Mouse (Mus musculus): ENCODE measurements around the gene Ankfn1.

The Ankfn1 gene

GRCm38 (mm10) chr11:89676922-89677321 lies 100.5 kb downstream of the Ankfn1 start:
- no peak for DNase-seq (ENCODE audit: low read depth, low spot score)

GRCm38 (mm10) chr11:89673916-89674507 lies 103.4 kb downstream of the Ankfn1 start:
- DNase-seq (ENCODE audit: low read depth, low spot score): no peak

GRCm38 (mm10) chr11:89672510-89673085 lies 104.9 kb downstream of the Ankfn1 start:
- no peak for DNase-seq (ENCODE audit: low read depth, low spot score)

GRCm38 (mm10) chr11:89665170-89665880 lies 112.1 kb downstream of the Ankfn1 start:
- DNase-seq (ENCODE audit: low read depth, low spot score): no peak

GRCm38 (mm10) chr11:89659048-89659447 lies 118.4 kb downstream of the Ankfn1 start:
- no peak for DNase-seq (ENCODE audit: low read depth, low spot score)

GRCm38 (mm10) chr11:89656556-89656955 lies 120.9 kb downstream of the Ankfn1 start:
- no peak for DNase-seq (ENCODE audit: low read depth, low spot score)

GRCm38 (mm10) chr11:89635740-89636139 lies 141.7 kb downstream of the Ankfn1 start:
- DNase-seq (ENCODE audit: low read depth, low spot score): no peak

GRCm38 (mm10) chr11:89631315-89631714 lies 146.1 kb downstream of the Ankfn1 start:
- peak; percentile 4 for DNase-seq (ENCODE audit: low read depth, low spot score)

GRCm38 (mm10) chr11:89628562-89628961 lies 148.9 kb downstream of the Ankfn1 start:
- DNase-seq (ENCODE audit: low read depth, low spot score): no peak

GRCm38 (mm10) chr11:89627232-89627631 lies 150.2 kb downstream of the Ankfn1 start:
- DNase-seq (ENCODE audit: low read depth, low spot score): no peak

GRCm38 (mm10) chr11:89623698-89624445 lies 153.6 kb downstream of the Ankfn1 start:
- DNase-seq (ENCODE audit: low read depth, low spot score): no peak

GRCm38 (mm10) chr11:89619955-89620354 lies 157.5 kb downstream of the Ankfn1 start:
- DNase-seq (ENCODE audit: low read depth, low spot score): no peak

GRCm38 (mm10) chr11:89615806-89616205 lies 161.6 kb downstream of the Ankfn1 start:
- DNase-seq (ENCODE audit: low read depth, low spot score): no peak

GRCm38 (mm10) chr11:89611596-89611995 lies 165.9 kb downstream of the Ankfn1 start:
- DNase-seq (ENCODE audit: low read depth, low spot score): no peak

GRCm38 (mm10) chr11:89608071-89608470 lies 169.4 kb downstream of the Ankfn1 start:
- no peak for DNase-seq (ENCODE audit: low read depth, low spot score)

- DNase-seq (ENCODE audit: low read depth, low spot score): no peak
These were observed 170.2 kb downstream of the Ankfn1 start for GRCm38 (mm10) chr11:89607270-89607669.

- no peak for DNase-seq (ENCODE audit: low read depth, low spot score)
These were observed 171.1 kb downstream of the Ankfn1 start for GRCm38 (mm10) chr11:89606346-89606745.

GRCm38 (mm10) chr11:89602966-89603365 lies 174.5 kb downstream of the Ankfn1 start:
- no peak for DNase-seq (ENCODE audit: low read depth, low spot score)

- no peak for DNase-seq (ENCODE audit: low read depth, low spot score)
These were observed 176.4 kb downstream of the Ankfn1 start for GRCm38 (mm10) chr11:89600921-89601515.

GRCm38 (mm10) chr11:89590273-89590874 lies 187.1 kb downstream of the Ankfn1 start:
- DNase-seq (ENCODE audit: low read depth, low spot score): no peak

GRCm38 (mm10) chr11:89586341-89586740 lies 191.1 kb downstream of the Ankfn1 start:
- no peak for DNase-seq (ENCODE audit: low read depth, low spot score)

Data from 3T3-L1 (cell line).